Mouse (Mus musculus) left cerebral cortex, adult 8-10 months (tissue): ENCODE measurements at regions not wholly inside any gene's neighbourhood (a gene's known extent, or its start where the extent isn't known, plus 50 kb on each side); places are given as distances from the start of the nearest gene placed in this dataset.

Source experiments
- microRNA-seq, 2 experiments: library from miRNA; unstranded; fragments of <30 nt; microRNA quantifications; one replicate each; pipeline ENCODE4 v1.2.0; 2022

Small RNA genes in the stretch of these regions (microRNA-seq; reads per million reads assigned to microRNA genes)
- 0 reads per million in 2 experiments for gene Gm44358
